Mouse (Mus musculus) lung, embryonic 14.5 days (tissue): ENCODE data around the gene Nagk. TPM values are rescaled to one million over a fixed set of nuclear protein-coding genes. Genes with fewer than 3 reads are reported as not detected.
"Not testable (repeated sequence)": the region's sequence is repeated elsewhere in the genome, so short reads cannot be mapped to it uniquely, and the experiment has no call there.

Experiments
- ATAC-seq: fragments of 200-750 bp; cut with Nextera tagmentation; 2 replicates; pipeline ENCODE4 v1.8.0; 2017; ENCODE audit warnings: mild to moderate bottlenecking, moderate TSS enrichment, moderate library complexity; ENCODE audit not compliant: insufficient read depth
- DNase-seq: peaks from one replicate; pipeline ENCODE4 v3.0.0-alpha.2; 2015
- H3K27ac ChIP-seq: fragments of 300-500 bp; sonication (generic); 2 replicates; pipeline ENCODE4 v1.5.1; 2014; ENCODE audit warnings: low read depth, mild to moderate bottlenecking, moderate library complexity
- H3K27me3 ChIP-seq: fragments of 300-500 bp; sonication (generic); 2 replicates; pipeline ENCODE4 v1.6.1; 2014; ENCODE audit warnings: low read length, control low read depth; ENCODE audit not compliant: insufficient read depth
- H3K36me3 ChIP-seq: fragments of 300-500 bp; sonication (generic); 2 replicates; pipeline ENCODE4 v1.6.1; 2014; ENCODE audit warnings: control low read depth; ENCODE audit not compliant: insufficient read depth
- H3K4me1 ChIP-seq: fragments of 300-500 bp; sonication (generic); 2 replicates; pipeline ENCODE4 v1.6.1; 2014; ENCODE audit warnings: antibody characterized with exemption, control low read depth; ENCODE audit not compliant: insufficient read depth
- H3K4me2 ChIP-seq: fragments of 300-500 bp; sonication (generic); 2 replicates; pipeline ENCODE4 v1.6.1; 2014; ENCODE audit warnings: mild to moderate bottlenecking
- H3K4me3 ChIP-seq: fragments of 300-500 bp; sonication (generic); 2 replicates; pipeline ENCODE4 v1.5.1; 2014; ENCODE audit warnings: low read depth, low read length
- H3K9ac ChIP-seq: fragments of 300-500 bp; sonication (generic); 2 replicates; pipeline ENCODE4 v1.6.1; 2014
- H3K9me3 ChIP-seq: fragments of 300-500 bp; sonication (generic); 2 replicates; pipeline ENCODE4 v1.6.1; 2016; ENCODE audit warnings: low read depth, low read length, control low read depth
- CTCF ChIP-seq: IDR thresholded peaks from 2 replicates; pipeline ENCODE4 v1.5.1; 2016; ENCODE audit warnings: antibody characterized with exemption, low read depth
- WGBS: fragments of 180-500 bp; shearing (Covaris S2); extraction: QIAGEN DNeasy Blood & Tissue Kit; methylation state at CpG from one replicate; pipeline ENCODE4 v1.1.7; 2014; 5-methylcytosine and 5-hydroxymethylcytosine counted together
- polyA plus RNA-seq: library from polyadenylated mRNA; unstranded; fragments of >200 nt; fragmentation: Nextera tagmentation; extraction: Ambion mirVana; gene quantifications from 2 replicates; pipeline ENCODE4 v1.2.1, GENCODE M21; 2014

Nagk gene
- polyA plus RNA-seq, 1 experiment from 2014 or later: 49.3 TPM

DNA sequence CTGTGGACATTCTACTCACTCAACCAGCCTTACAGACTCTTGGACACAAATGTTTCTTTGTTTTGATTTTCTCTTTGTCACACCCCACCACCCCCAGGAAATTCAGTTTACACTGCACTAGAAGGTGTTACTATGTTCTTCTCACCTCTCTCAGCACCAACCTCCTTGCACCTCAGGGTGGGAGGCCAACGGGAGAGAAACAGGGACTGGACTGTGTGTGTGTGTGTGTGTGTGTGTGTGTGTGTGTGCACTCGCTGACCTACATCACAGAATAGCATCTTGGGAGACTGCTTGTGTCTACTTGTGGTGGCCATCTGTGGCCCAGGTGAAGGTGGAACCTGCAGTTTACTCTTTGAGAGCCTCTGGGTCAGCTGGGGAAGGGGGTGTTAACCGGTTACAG, 8.4 kb upstream of the Nagk start:
- no peak for ATAC-seq
- no peak overlapping the region for H3K9ac ChIP-seq
- no peak for DNase-seq

DNA sequence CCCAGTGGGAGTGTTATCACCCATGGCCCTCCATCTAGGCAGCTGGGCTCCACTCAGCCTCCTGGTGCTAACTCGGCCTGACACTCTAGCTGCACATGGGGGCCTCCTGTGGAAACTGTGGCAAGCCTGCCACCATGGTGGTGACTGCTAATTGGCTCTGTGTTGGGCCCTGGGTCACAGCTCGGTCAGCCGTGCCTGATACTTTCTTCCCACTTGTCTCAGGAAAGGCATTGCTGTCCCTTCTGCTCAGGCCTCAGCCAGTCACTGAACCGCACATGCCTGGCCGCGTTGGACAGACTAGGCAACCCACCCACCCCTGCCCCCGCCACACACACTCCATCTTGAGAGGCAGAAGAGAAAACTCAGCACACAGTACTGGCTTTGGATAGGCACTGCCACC, 6.2 kb upstream of the Nagk start:
- Histone ChIP-seq H3K4me3 (no peak overlapping the region), H3K27ac (no peak overlapping the region), H3K36me3 (no peaks in the 10 kb centered on the region), H3K27me3 (no peaks in the 10 kb centered on the region), H3K4me1 (no peaks in the 10 kb centered on the region), H3K9me3 (no peaks in the 10 kb centered on the region), H3K4me2 (no peak overlapping the region), H3K9ac (no peak overlapping the region)
- TF ChIP-seq CTCF: no peak
- WGBS: 65% methylated on average over 7 of the region's 7 CpGs
- ATAC-seq (no peak), DNase-seq (no peak)

More for the DNA sequence above, 8.4 kb upstream of the Nagk start:
- H3K4me1 ChIP-seq: no peaks in the 10 kb centered on the region
- H3K4me2 ChIP-seq: no peak overlapping the region
- no peak overlapping the region for H3K4me3 ChIP-seq
- no peak overlapping the region for H3K27ac ChIP-seq
- H3K36me3 ChIP-seq: no peaks in the 10 kb centered on the region
- H3K27me3 ChIP-seq: no peaks in the 10 kb centered on the region
- no peak for TF ChIP-seq CTCF
- 49% methylated on average over 3 of the region's 3 CpGs for WGBS
- no peaks in the 10 kb centered on the region for H3K9me3 ChIP-seq

DNA sequence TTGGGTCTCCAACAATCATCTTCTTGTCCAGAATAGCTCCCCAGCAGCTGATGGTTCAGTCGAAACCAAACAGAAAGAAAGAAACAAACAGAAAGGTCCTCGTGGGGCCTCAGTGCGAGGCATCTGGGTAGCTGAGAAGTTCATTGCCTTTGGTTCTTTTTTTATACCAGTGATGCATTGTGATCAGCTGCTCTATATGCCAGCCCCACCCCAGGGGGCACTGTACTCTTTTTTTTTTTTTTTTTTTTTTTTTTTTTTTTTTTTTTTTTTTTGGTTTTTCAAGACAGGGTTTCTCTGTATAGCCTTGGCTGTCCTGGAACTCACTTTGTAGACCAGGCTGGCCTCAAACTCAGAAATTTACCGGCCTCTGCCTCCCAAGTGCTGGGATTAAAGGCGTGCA, 4.2 kb upstream of the Nagk start:
- not testable (repeated sequence) for H3K27ac ChIP-seq, H3K27me3 ChIP-seq, H3K4me1 ChIP-seq, DNase-seq, H3K4me2 ChIP-seq, ATAC-seq, H3K36me3 ChIP-seq, H3K4me3 ChIP-seq, H3K9me3 ChIP-seq, H3K9ac ChIP-seq
- WGBS: 85% methylated on average over 5 of the region's 5 CpGs

DNA sequence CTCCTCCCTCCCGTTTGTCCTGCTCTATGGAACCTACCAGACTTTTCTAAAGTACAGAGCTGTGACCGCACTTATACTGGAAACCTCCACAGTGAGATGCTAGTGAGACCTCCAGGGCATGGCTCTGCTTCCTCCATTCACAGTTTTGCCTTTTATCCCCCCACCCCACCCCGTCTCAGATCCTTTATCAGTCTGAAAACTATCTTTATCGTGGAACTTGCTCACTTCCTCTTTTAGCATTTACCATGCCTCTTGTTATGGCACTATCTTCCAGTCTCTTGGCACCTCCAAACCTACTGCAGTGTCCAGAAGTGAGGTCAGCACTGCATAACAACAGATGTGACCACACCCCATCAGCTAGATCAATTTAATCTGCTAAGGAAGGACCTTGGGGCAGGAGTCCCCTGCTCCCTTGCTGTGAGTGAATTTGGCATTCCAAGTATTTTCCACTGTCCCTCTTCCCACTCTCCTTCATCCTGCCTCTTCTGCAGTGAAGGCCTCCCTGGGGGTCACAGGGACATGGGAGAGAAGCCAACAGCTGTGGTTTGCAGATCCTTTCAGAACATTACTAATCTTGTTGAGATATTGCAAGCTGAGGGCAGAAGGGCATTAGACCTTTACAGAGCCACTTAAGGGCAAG, 3.4 kb upstream of the Nagk start:
- WGBS: 59% methylated on average over 4 of the region's 4 CpGs

DNA sequence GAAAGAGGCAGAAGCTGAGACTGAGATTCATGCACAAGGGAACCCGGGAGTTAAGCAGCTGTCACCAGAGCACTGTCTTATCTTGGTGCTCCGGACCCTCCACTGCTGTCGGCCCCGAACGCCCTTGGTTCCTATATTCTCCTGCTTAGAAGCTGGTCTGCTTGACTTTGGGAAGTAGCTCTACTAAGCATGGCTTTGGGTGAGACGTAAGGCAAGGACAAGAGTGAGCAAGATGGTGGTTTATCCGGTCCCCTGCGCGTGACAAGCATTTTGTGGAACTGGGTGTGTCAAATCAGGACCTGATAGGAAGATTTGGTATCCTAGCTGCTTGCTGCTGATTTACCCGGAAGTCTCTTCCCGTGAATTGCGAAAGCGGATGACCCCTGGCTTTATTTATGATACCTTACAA, 714 bp downstream of the Nagk start:
- Histone ChIP-seq H3K9me3 (no peaks in the 10 kb centered on the region), H3K9ac (peak overlapping the region; percentile 69), H3K27me3 (no peaks in the 10 kb centered on the region), H3K4me2 (peak overlapping the region; percentile 97), H3K36me3 (peaks cover 11% of the 10 kb centered on the region), H3K4me3 (peak overlapping the region; percentile 72), H3K27ac (peak overlapping the region; percentile 95), H3K4me1 (peaks cover 7% of the 10 kb centered on the region)
- DNase-seq: peak; percentile 67
- WGBS: 2% methylated on average over 13 of the region's 13 CpGs
- TF ChIP-seq CTCF: no peak
- peak; percentile 28 for ATAC-seq

More for the DNA sequence above, 3.4 kb upstream of the Nagk start:
- no peak for TF ChIP-seq CTCF
- H3K9ac ChIP-seq: no peak overlapping the region
- H3K4me3 ChIP-seq: no peak overlapping the region
- no peak overlapping the region for H3K4me2 ChIP-seq
- H3K27me3 ChIP-seq: no peaks in the 10 kb centered on the region
- H3K27ac ChIP-seq: no peak overlapping the region
- no peak for DNase-seq
- H3K4me1 ChIP-seq: peaks cover 7% of the 10 kb centered on the region
- H3K9me3 ChIP-seq: no peaks in the 10 kb centered on the region
- H3K36me3 ChIP-seq: no peaks in the 10 kb centered on the region
- no peak for ATAC-seq

DNA sequence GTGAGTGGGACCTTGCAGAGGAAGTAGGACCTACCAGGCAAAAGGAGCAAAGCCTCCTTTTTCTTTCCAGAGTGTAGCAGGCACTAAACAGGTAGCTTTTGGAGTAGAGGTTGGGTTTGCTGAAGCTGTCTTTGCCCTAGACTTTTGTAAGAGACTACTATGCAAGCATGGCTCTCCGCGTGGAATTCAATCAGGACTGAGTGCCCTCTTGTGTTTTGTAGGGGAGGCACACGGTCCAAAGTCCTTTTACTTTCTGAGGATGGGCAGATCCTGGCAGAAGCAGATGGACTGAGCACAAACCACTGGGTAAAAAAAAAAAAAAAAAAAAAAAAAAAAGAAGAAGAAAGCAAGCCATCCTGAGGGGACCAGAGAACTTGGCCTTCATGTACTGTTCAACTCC, 1.9 kb downstream of the Nagk start:
- H3K4me3 ChIP-seq: no peak overlapping the region
- no peak for TF ChIP-seq CTCF
- no peak overlapping the region for H3K27ac ChIP-seq
- DNase-seq (peak; percentile 12), ATAC-seq (no peak)
- no peaks in the 10 kb centered on the region for H3K27me3 ChIP-seq
- H3K4me1 ChIP-seq: peaks cover 7% of the 10 kb centered on the region
- WGBS: 67% methylated on average over 3 of the region's 3 CpGs
- no peaks in the 10 kb centered on the region for H3K9me3 ChIP-seq
- H3K4me2 ChIP-seq: no peak overlapping the region
- H3K9ac ChIP-seq: no peak overlapping the region
- H3K36me3 ChIP-seq: peaks cover 22% of the 10 kb centered on the region

DNA sequence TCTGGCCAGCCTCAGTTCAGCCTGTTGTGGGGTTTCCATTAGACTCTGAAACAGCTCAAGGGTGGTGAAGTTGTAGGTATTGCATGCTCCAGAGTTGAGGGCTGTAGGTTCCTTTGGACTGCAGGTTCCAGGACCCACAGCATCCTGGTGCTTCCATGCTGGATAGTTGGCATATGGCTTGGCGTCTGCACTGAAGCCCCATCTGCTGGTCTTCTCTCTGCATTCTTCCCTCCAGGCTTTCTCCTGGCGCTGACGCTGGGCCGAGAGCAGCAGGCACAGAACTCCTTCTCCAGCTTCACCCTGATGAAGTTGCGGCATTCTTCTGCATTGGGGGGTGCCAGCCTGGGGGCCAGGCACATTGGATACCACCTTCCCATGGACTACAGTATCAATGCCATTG, 7.3 kb downstream of the Nagk start:
- TF ChIP-seq CTCF: no peak
- WGBS: 90% methylated on average over 5 of the region's 5 CpGs
- Histone ChIP-seq H3K27me3 (no peaks in the 10 kb centered on the region), H3K9me3 (no peaks in the 10 kb centered on the region), H3K9ac (no peak overlapping the region), H3K4me3 (no peak overlapping the region), H3K4me2 (no peak overlapping the region), H3K4me1 (no peaks in the 10 kb centered on the region), H3K27ac (no peak overlapping the region), H3K36me3 (peaks cover 54% of the 10 kb centered on the region)
- ATAC-seq (no peak), DNase-seq (no peak)
